Mouse (Mus musculus): ENCODE data around the gene Ahcyl2.

Ahcyl2 gene

DNA sequence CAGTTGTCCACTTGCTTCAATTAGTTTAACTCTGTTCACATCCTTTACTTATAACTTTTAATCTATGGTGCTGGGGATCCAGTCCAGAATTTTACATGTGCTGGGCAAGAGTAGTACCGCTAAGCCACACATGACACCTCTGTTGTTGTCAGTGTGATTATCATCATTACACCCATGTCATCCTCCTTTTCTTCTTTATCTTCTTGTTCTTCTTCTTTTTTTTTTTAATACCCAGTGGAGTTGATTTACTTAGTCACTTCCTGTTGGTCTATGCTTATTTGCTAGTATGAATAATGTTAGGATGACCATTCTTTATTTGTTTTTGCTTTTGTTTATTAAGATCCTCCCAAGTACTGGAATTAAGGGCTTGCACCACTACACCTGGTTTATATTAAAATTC is 133.6 kb downstream of the Ahcyl2 start:
- in situ Hi-C loops (cut with MboI; ENCODE audit: unreplicated experiment in 2 of 2) = no loop called here

DNA sequence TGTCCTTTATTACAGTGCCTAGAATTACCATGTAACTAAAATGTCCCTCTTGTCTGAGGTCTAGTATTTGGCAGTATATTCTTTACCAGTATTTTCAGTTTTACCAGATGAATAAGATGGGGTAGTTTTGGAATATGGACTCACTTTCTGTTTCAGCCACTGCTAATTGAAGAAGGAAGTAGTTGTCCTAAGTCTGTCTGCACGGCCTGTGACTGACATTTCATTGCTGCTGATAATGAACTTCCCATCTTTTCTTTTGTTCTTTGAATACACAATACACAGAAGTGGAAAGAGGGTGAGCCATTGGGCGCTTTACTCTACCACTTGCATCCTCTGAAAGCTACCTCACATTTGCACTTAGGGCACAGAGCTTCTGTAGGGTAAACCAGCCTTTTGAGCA is 134.4 kb downstream of the Ahcyl2 start:
- in situ Hi-C loops (cut with MboI; ENCODE audit: unreplicated experiment in 2 of 2) = no loop called here

DNA sequence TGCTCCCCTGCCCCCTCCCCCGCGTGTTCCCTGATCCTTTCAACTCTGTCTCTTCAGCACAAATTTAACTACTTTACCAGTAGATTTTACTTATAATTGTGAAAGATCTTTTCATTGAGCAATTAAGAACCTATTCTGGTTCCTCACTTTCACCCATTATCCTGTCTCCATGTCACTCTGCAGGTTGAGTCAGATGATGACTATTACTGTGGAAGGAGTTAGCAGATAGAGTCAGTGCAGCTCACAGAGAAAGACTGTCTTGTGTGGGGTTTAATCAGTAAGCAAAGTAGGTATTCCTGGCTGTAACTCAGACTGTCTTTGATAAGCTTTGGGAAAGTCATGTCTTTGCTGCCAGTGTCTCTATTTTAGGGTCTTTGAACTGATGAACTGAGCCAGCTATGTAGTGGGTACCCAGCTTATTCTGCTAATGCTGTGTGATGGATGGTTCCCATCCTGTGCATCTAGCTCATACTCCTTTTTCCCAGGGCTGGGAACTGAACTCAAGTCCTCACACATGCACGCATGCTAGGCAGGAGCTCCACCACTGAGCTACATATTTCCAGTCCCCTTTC is 135.6 kb downstream of the Ahcyl2 start:
- in situ Hi-C loops (cut with MboI; ENCODE audit: unreplicated experiment in 2 of 2) = no loop called here

DNA sequence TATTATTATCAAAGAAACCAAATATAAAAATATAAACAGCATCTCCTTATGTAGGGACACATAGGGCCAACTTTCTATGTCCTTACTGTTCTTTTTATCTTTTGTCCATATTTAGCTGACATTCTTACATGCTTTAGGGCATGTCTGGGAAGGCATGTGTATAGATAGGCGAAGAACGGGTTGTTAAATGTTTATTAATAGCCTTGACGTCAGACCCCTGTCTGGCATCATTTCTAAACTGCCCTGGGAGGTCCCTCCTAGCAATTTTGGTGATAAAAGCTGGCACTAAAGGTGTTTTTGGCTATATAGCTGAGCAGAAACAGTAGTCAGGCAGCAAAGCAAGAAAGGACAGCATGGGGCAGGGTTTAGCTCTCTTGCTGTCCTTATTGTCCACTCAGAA is 136.5 kb downstream of the Ahcyl2 start:
- in situ Hi-C loops (cut with MboI; ENCODE audit: unreplicated experiment in 2 of 2) = no loop called here

DNA sequence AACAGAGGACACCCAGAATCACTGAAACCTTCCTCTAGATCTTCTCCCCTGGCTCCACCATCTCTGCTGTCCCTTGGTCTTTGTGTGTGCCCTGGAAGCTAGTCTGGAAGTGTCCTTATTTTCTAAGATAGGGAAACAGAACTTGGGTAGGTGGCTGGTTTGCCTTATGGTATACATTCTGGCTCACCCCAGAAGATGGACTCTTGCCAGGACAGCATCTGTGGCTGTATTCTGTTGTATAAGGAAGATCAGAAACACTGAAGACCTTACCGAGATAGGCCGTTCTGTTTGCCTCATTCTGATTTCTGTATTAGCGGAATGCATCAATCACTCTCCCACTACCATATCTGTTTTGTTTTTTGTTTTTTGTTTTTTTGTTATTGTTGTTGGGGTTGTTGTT is 142.8 kb downstream of the Ahcyl2 start:
- in situ Hi-C loops (cut with MboI; ENCODE audit: unreplicated experiment in 2 of 2) = no loop called here

DNA sequence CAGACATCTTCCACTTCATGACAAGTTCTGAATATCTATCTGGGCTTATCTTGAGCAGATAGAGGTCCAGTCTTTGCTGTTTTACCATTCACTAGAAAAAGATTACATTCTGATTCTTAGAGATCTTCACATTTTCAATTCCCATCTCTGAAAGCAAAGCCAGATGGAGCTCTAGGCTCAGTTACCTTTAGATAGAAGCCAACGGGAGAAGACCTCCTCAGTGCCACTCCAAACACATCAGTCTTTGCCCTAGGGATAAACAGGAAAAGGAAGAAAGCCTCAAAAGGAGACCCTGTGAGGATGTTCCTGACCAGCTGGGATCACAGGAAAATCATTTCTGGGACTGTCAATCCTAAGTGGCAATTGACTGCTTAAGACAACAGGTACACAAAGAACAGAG is 145.9 kb downstream of the Ahcyl2 start:
- in situ Hi-C loops (cut with MboI; ENCODE audit: unreplicated experiment in 2 of 2) = no loop called here

DNA sequence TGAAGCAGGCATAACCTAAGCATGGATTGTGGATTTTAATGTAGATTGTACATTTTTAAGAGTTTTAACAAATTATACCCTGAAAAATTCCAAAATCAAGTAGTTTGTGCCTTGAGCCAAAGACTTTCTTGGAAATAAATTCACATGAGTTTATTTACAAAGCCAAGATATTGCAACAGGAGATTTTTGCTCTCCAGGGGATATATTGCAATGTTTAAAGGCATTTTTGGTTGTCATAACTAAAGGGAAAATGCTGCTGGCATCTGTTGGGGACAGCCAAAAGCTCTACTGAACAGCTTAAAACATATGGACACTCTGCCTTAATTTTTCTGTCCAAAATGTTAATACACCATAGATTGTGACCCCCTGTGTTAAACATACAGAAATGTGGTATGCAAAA is 146.3 kb downstream of the Ahcyl2 start:
- in situ Hi-C loops (cut with MboI; ENCODE audit: unreplicated experiment in 2 of 2) = no loop called here

DNA sequence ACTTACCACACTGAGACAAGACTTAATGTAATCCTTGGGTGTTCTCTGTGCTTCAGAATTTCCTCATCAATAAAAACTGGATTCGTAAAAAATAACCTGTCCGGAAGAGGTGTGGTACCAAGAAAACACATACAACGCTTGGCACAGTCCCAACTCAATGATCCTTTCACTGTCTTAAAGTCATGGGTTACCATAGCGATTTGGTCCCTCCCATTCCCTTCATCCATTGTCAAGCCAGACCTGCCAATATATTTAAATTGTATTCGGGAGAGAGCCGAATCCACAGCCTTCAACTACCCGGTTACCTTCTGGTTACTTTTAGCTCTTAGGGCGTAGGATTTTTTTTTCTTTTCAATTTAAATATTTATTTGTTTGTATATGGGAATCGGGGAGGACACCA is 148.0 kb downstream of the Ahcyl2 start:
- in situ Hi-C loops (cut with MboI; ENCODE audit: unreplicated experiment in 2 of 2) = no loop called here

DNA sequence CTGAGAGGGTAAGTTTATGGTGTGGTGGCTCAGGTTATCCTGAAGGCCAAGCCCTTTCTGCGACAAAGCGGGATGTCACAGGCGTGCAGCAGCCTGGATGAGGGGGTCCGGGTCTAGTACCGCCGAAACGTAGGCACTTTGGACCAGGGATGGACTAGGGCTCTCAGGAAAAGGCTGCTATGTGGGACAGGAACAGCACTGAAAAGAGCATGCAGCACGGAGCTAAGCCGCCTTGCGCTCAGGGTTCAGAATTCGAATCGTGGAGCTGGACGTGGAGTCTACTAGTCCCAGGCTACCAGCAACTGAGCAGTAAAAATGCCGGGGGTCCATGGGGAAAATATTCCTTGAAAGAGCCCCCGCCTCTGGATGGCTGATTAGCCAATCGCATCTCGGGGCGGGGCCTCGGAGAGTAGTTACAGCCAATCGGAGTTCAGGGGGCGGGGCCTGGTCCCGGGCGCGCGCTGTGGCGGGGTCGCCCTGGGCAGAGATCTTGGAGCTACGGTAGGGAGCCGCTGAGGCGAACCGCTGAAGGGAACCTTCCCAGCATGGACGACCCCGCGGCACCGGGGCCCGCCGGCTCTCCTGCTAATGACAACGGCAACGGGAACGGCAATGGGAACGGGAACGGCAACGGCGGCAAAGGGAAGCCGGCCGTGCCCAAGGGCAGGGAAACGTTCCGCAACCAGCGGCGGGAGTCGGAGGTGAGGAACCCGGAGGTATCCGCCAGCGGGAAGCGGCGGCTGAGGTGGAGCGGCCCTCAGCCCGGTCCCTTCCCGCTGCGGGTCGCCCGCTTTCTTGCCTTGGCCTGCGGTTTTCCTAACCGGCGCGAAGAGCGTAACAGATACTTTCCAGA is 148.9 kb downstream of the Ahcyl2 start, which contains the start of gene Strip2:
Gene Strip2, plus strand, starts transcription at position 483 of the 853 bp plus-strand sequence.
- in situ Hi-C loops (cut with MboI; ENCODE audit: unreplicated experiment in 2 of 2) = no loop called here

DNA sequence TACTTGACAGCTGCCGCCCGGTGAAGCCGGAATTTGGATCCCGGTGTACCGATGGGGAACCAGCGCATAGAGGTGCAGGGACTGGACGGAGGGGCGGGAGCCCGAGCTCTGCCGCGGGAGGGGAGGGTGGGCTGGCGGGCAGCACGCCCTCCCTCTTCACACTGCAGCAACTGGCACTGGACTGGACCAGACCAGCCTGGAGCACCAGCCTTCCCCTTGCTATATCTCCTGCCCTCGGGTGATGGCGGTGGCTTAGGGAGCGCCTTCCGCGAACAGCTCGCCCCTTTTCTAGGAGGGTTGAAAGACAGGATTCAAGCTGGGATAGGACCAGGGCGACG is 149.5 kb downstream of the Ahcyl2 start:
- in situ Hi-C loops (cut with MboI; ENCODE audit: unreplicated experiment in 2 of 2) = no loop called here

DNA sequence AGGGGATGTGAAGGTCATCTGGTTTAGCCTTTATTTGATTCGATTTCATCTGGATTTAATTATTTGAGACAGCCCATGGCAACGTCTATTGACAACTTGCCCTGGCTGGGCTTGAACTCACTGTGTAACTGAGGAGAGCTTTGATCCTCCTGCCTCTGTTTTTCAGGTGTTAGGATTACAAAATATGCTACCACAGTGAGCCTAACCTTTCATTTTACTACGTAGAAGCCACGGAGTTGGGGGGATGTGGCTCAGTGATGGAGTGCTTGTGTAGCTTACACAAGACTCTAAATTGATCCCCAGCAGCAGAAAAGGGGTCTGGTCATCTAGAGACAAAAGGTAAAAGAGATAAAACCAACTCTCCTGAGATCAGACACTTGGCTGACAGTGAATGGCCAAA is 150.1 kb downstream of the Ahcyl2 start:
- in situ Hi-C loops (cut with MboI; ENCODE audit: unreplicated experiment in 2 of 2) = no loop called here

DNA sequence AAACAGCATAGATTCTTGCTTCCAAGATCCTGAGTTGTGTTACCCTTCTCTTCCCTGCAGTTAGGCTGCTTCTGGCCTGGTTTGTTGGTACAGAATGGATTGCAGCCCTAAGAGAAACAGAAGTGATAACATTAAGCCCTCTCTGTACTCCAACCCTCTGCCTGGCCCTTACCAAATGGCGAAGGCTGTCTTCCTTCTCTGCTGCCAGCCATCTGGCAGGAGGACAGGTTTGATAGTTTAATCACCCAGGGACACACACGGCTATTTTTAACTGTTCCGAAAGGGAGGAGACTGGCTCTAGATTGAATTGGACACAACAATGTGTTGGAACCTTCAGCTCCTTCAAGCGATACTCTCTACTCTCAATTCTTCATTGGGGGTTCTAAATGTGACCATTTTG is 155.7 kb downstream of the Ahcyl2 start:
- in situ Hi-C loops (cut with MboI; ENCODE audit: unreplicated experiment in 2 of 2) = no loop called here

DNA sequence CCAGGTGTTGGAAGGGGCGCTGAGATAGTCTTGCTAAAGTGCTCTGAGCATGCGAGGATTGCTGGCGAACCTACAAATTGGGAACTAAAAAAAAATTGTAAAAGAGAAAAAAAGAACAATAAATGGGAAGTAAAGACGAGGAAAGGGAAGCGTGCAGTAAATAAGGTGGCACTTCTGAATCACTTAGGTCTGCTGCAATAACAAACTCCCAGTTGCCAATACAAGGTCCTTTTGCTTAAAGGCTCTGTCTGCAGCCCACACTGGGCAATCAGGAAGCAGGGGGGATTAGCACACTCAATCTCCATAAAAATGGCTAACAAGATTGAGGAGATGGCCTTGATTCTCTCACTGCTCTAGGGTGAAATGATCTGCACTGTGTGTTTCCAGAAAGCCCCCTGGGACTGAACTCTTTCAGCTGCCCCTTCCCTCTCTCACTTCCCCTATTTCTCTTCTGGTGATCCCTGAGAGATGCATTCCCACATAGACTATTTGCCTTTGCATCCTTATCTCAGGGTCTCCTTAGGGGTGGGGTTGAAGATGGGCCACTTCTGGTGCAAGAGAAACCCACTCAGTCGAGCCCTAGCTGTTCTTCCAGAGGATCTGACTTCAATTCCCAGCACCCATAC is 157.9 kb downstream of the Ahcyl2 start:
- in situ Hi-C loops (cut with MboI; ENCODE audit: unreplicated experiment in 2 of 2) = no loop called here

DNA sequence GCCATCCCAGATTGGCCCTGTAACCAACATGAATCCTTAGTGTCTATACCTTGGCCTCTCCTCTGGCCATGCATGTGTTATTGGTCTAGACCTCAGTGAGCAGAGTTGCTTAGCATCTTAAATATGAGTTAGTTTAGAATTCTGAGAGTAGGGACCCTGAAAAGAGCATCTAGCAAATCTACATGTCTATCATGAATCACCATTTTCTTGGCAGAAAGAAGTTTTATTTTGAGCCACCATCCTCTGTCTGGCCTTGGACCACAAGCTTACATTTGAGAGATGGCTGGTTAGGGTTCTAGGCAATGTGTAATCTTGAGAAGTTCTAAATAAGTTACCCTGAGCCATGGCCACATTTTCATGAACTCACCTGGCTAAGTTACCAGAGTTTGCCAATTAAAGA is 162.3 kb downstream of the Ahcyl2 start:
- in situ Hi-C loops (cut with MboI; ENCODE audit: unreplicated experiment in 2 of 2) = no loop called here

DNA sequence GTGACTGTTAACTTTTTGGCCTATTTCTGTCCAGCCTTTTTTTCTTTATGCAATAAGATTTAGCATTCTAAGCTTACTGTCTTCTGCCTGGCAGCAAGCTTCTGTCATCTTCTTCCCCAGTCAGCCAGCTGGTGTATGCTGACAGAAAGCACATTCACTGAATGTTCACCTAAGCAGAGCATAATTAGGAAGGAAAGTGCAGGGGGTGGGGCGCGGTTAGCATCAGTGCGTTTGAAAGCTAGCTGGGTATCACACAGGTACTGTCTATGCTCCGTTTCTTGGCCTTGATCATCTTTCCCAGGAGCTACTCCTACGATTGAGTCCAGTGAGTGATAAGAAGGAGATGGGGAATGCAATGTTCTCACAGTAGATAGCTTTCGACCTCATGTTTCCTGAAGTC is 162.9 kb downstream of the Ahcyl2 start:
- in situ Hi-C loops (cut with MboI; ENCODE audit: unreplicated experiment in 2 of 2) = no loop called here

DNA sequence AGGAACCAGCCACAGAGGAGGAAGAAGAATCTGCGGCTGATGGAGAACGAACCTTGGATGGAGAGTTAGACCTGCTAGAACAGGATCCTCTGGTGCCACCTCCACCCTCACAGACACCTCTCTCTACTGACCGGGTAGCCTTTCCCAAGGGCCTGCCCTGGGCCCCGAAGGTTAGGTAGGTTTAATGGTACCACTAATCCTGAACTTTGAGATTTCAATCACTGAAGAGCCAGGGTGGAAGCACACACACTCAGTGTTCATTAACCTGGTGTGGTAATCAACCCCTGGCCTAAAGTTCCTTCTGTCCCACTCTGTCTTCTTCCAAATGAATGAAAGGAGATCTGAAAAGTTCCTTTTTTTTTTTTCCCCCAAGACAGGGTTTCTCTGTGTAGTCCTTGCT is 163.4 kb downstream of the Ahcyl2 start:
- in situ Hi-C loops (cut with MboI; ENCODE audit: unreplicated experiment in 2 of 2) = no loop called here

DNA sequence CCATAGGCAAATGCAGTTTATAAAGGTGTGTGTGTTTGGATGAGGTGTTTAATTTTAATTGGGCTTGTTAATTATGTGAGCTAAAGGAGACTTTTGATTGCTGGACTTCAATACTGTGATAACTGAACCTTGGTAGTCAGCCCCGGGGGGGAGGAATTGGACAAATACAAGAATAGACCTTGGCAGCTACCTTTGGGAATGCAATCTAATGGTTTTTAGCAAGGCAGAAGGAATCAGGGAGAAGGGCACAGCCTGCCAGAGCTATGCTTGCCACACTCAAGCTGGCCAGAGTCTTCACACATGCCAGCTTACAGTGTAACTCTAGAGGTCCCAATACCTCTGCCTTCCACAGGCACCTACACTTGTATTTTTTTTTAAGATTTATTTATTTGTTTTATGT is 167.9 kb downstream of the Ahcyl2 start:
- in situ Hi-C loops (cut with MboI; ENCODE audit: unreplicated experiment in 2 of 2) = no loop called here

DNA sequence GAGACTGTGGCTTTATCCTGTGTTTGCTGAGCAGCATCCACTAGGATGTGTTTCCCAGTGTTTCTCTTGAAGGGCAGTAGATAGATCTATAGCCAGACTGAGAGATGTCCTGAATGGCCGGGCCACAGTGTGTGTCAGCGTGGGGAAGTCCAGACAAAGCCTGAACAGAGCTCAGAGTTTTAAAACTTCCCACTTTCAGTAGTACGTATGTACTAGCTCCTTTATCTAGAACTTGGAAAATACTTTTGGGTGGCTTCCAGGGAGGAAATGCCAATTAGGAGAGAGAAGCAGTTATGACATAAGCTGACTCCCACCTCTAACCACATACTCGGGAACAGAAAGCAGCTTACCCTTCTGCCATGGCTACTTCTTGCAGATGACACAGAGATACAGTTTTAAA is 172.6 kb downstream of the Ahcyl2 start:
- in situ Hi-C loops (cut with MboI; ENCODE audit: unreplicated experiment in 2 of 2) = no loop called here

DNA sequence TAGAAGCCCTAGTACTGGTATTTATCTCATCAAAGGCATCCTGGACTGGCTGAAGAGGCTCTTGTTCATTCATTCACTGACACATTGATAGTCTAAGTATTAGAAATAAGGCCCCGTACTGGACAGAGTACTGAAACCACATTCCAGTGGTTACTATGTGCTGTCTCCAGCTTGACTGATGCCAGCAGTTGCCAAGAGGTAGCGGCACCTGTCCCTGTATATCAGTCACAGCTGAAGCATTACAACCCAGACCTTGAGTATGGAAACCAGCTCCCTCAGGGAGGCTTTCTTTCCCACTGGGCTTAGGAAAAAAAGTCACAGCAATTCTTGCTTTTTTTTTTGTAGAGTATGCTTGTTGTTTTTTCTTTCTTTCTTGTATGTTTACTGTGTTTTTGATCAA is 173.2 kb downstream of the Ahcyl2 start:
- in situ Hi-C loops (cut with MboI; ENCODE audit: unreplicated experiment in 2 of 2) = no loop called here

DNA sequence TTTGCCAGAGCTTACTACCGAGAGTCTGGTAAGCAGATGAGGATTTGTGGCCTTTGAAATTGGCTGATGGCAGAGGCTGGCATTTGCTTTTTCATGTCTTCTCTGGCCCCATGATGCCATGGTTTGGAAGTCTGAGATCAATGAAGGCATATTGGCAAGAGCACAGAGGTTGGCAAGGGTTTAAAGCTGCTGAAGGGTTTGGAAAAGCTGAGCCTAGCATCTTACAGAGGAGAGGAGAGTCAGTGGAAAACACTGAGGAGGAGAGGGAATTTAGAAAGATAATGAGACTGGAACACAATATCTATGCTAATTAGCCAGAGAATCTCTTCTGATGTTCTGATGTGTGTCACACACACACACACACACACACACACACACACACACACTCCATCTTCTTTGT is 176.7 kb downstream of the Ahcyl2 start:
- in situ Hi-C loops (cut with MboI; ENCODE audit: unreplicated experiment in 2 of 2) = no loop called here

DNA sequence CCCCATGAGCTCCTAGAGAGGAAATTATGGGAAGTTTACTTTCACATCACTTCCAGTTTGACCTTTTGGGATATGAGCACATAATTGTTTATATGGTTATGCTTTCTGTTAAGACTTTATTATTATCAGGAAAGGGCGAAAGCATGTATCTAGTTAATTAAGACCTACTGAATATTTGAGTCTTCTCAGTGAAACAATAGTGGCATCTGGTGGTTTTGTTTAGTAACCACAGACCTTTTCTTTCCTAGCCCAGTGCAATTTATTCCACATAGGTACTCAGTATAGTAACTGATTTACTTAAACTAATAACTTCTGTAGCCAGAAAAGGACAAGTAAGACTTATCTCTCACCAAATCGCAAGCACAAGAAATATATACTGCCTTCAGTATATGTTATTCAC is 178.8 kb downstream of the Ahcyl2 start:
- in situ Hi-C loops (cut with MboI; ENCODE audit: unreplicated experiment in 2 of 2) = no loop called here

DNA sequence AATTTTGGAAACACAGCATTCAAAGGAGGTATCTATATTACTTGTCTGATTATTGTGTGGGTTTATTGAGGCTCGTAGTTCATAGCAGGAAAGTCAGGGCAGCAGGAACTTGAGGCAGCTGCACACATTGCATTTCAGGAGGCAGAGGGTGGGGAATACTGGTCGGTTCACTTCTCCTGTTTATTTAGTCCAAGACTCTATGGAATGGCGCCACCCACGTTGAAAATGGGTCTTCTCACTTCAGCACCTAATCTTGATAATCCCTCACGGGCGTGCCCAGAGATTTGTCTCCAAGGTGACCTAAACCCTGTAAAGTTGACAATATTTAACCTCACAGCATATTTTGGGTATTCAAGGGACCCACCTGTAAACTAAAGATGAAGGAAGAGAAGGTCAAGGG is 180.0 kb downstream of the Ahcyl2 start:
- in situ Hi-C loops (cut with MboI; ENCODE audit: unreplicated experiment in 2 of 2) = no loop called here

Measured in v-Abl transformed pro-B cells (cell line).